Mouse (Mus musculus) cortical plate, adult 2 months (tissue): Measurements from ENCODE around the gene Tdo2.
A peak's percentile ranks its signal among the peaks of the same experiment; 100 is the strongest.

Experiments used
- CTCF ChIP-seq: fragments of 200-500 bp; IDR thresholded peaks from 2 replicates; pipeline ENCODE4 v1.5.1; 2011; ENCODE audit warnings: mild to moderate bottlenecking, control low read depth, low read length; ENCODE audit not compliant: insufficient read depth; ENCODE audit errors: extremely low read depth
- POLR2A ChIP-seq: fragments of 200-500 bp; IDR thresholded peaks from 2 replicates; pipeline ENCODE4 v1.6.1; 2011; ENCODE audit warnings: mild to moderate bottlenecking, low read length, control low read depth; ENCODE audit not compliant: insufficient read depth; ENCODE audit errors: extremely low read depth

GRCm38 (mm10) chr3:81995988-81996387 lies 20.0 kb upstream of the Tdo2 start:
- 0 out of 2 replicates have a peak, but pooled peaks have one; percentile 17 for TF ChIP-seq CTCF
- TF ChIP-seq POLR2A = no peak
